Comparison of ENCODE assay signal across 24 mouse cellular contexts in the genomic region with DNA sequence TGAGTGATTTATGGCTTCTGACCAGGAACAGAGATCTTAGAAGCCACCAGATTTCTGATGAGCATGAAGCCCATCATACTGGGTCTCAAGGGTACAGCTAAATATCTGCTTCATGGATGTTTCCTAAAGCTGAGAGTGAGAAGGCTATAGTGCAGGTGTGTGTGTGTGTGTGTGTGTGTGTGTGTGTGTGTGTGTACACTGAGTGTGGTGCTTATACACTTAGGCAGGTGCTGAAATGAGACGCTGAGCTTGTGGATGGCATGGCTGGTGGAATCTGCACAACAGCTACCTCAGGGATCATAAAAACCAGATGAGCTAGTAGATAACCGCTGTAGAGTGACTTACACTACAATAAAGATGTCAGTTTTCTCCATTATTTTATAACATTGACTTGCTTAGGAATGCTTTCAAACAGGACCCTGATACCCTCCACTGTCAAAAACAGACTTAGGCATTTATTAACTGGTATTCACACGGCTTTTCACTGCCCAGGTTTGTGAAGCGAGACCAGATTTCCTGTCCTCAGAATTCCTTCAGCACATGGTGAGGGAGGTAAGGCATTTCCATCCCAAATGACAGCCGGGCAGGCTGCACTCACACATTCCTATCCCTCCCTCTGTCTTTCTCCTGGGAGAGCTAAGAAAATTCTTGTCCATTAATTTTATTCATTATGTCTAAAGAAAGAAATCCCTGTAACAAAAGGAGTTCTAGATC. TPM values are rescaled to one million over a fixed set of nuclear protein-coding genes. Genes with fewer than 3 reads are reported as not detected.
DNase-seq lines count a peak whose midpoint lies in the region; ATAC-seq lines count a peak whose summit lies in the region.
"Had no signal": no experiment of that assay in that cellular context is flagged by ENCODE, and none has a peak within 500 bp of the region (broad histone marks: within the 10 kb centered on the region; RNA-seq: fewer than 3 reads in every experiment).

No protein-coding gene starts in this region.

- no peaks in the 10 kb centered on the region for H3K4me1 ChIP-seq in kidney, embryonic 14.5 days (ENCODE audit: control insufficient read depth, insufficient read depth, low read length)
- H3K4me1 ChIP-seq: embryonic facial prominence, embryonic 15.5 days; heart, embryonic 13.5 days; hindbrain, embryonic 15.5 days had no signal

- 10% methylated on average over 5 of the region's 5 CpGs for WGBS in kidney, embryonic 14.5 days

- no peak overlapping the region for H3K27ac ChIP-seq in kidney, embryonic 14.5 days (ENCODE audit: low read depth, low read length)
- H3K27ac ChIP-seq: embryonic facial prominence, embryonic 15.5 days; forebrain, embryonic 10.5 days; heart, embryonic 13.5 days; hindbrain, embryonic 15.5 days had no signal

- no peaks in the 10 kb centered on the region for H3K27me3 ChIP-seq in kidney, embryonic 14.5 days (ENCODE audit: control insufficient read depth, insufficient read depth, low read length)
- H3K27me3 ChIP-seq: embryonic facial prominence, embryonic 15.5 days; heart, embryonic 13.5 days; hindbrain, embryonic 15.5 days had no signal

- DNase-seq in embryo, embryonic 11 days: peak; percentile 18
- DNase-seq in embryo, embryonic 10 days (ENCODE audit: low spot score): no peak
- peak; percentile 11 for DNase-seq in kidney, adult 9 months
- no peak for DNase-seq in kidney, postnatal 25 days
- DNase-seq in kidney, postnatal 14 days: peak; percentile 27
- no peak for DNase-seq in ovary, adult 18-20 months (ENCODE audit: low spot score)
- no peak for DNase-seq in c-Kit-positive CD71-positive TER-119-positive erythroid progenitor cells, embryonic 14.5 days (ENCODE audit: low spot score)
- DNase-seq: adrenal gland, postnatal 14 days; B cell, adult 2 months; cerebellum, adult 18-20 months; cerebellum, adult 9-11 months; cerebellum, postnatal 36 days; forebrain, postnatal 0 days; gastrocnemius, postnatal 14 days; heart, postnatal 36 days had no signal

- H3K36me3 ChIP-seq in kidney, embryonic 14.5 days (ENCODE audit: control insufficient read depth, insufficient read depth, low read length): no peaks in the 10 kb centered on the region
- H3K36me3 ChIP-seq: embryonic facial prominence, embryonic 15.5 days; forebrain, embryonic 10.5 days; G1E; heart, embryonic 13.5 days; hindbrain, embryonic 15.5 days had no signal

- no peak overlapping the region for H3K4me3 ChIP-seq in kidney, embryonic 14.5 days (ENCODE audit: low read length)
- H3K4me3 ChIP-seq: embryonic facial prominence, embryonic 15.5 days; erythroblast, embryonic 14.5 days; forebrain, embryonic 10.5 days; heart, embryonic 13.5 days; hindbrain, embryonic 15.5 days had no signal

- H3K9me3 ChIP-seq in kidney, embryonic 14.5 days (ENCODE audit: control insufficient read depth, low read length): no peaks in the 10 kb centered on the region
- H3K9me3 ChIP-seq: embryonic facial prominence, embryonic 15.5 days; forebrain, embryonic 10.5 days; G1E; heart, embryonic 13.5 days; hindbrain, embryonic 15.5 days had no signal

- H3K4me2 ChIP-seq in kidney, embryonic 14.5 days (replicated peaks; ENCODE audit: low read depth, low read length): no peak overlapping the region
- H3K4me2 ChIP-seq: embryonic facial prominence, embryonic 15.5 days; heart, embryonic 13.5 days; hindbrain, embryonic 15.5 days had no signal

- ATAC-seq in kidney, embryonic 14.5 days (ENCODE audit: low FRiP score, low TSS enrichment): peak; percentile 77
- ATAC-seq: activated CD4-positive, CD25-positive, alpha-beta regulatory T cell, adult 4 months; CD4-positive, CD25-positive, alpha-beta regulatory T cell, adult 4 months; forebrain, postnatal 0 days had no signal

- H3K9ac ChIP-seq in kidney, embryonic 14.5 days (ENCODE audit: low read depth, low read length): no peak overlapping the region
- H3K9ac ChIP-seq: embryonic facial prominence, embryonic 15.5 days; forebrain, postnatal 0 days; heart, embryonic 13.5 days; hindbrain, embryonic 15.5 days had no signal

RNA-seq across cellular contexts. Expression of a gene that starts 43.0 kb away (rescaled TPM):
- polyA plus RNA-seq in kidney, embryonic 14.5 days (2014; fragmentation: Nextera tagmentation; extraction: Ambion mirVana): 9.9 and 12.3 TPM in 2 replicates
- polyA plus RNA-seq: activated CD4-positive, CD25-positive, alpha-beta regulatory T cell, adult 4 months; CD4-positive, CD25-positive, alpha-beta regulatory T cell, adult 4 months; erythroblast, embryonic 14.5 days; G1E had no signal

Comparison
In these comparisons a context has a peak if more than half of its experiments do, and no peak if none do; other contexts are left out.
1. DNase-seq: peak in embryo, embryonic 11 days (single experiment), kidney, adult 9 months (single experiment) and kidney, postnatal 14 days (single experiment); none in embryo, embryonic 10 days (single experiment), kidney, postnatal 25 days (0 of 2), ovary, adult 18-20 months (single experiment) and c-Kit-positive CD71-positive TER-119-positive erythroid progenitor cells, embryonic 14.5 days (single experiment).